Mouse (Mus musculus): ENCODE results near the gene Gm10277. TPM values are rescaled to one million over a fixed set of nuclear protein-coding genes. Genes with fewer than 3 reads are reported as not detected.
A peak's percentile ranks its signal among the peaks of the same experiment; 100 is the strongest.

The Gm10277 gene
- polyA plus RNA-seq, 1 experiment from 2014 or later: 0.92 TPM

DNA sequence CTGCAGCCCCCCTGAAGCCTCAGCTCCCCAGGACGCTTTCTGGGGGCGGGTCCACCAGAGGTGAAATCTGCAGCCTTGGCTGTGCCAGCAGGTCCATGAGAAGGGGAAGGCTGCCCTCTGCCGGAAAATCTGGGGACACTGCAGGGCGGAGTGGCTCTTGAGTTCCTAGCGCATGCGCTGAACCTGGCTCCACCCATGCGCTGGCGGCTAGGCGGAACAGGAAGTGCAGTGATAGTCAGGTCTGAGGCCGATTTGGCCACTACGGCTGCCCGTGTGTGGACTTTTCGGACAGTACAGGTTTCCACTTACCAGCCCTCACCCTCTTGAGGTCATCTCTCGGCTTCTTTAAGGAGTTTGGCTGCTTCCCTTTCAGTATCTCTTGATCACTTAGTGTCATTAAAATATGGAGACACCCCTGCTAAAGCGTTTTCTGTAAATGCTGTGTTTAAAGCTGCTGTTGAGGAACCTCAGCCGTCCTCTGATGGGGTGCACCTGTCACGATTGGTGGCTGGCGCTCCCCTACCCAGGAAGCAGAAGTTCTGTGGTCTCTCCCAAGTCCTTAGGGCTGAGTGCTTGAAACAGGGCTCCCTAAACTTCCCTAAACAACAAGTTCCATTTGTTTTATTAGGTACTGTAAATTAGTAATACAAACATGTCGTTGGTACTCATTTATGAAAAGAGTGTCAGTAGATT is 5.8 kb upstream of the Gm10277 start:
- H3K27ac ChIP-seq: peak overlapping the region; percentile 80
- no peaks in the 10 kb centered on the region for H3K9me3 ChIP-seq
- no peaks in the 10 kb centered on the region for H3K36me3 ChIP-seq (replicated peaks)
- H3K4me3 ChIP-seq: peak overlapping the region; percentile 55
- 7% methylated on average over 19 of the region's 19 CpGs for WGBS
- H3K27me3 ChIP-seq (ENCODE audit: poor library complexity, severe bottlenecking): no peaks in the 10 kb centered on the region
- H3K4me1 ChIP-seq: peaks cover 40% of the 10 kb centered on the region
- peak; percentile 96 for DNase-seq (ENCODE audit: extremely low spot score, low spot score)

DNA sequence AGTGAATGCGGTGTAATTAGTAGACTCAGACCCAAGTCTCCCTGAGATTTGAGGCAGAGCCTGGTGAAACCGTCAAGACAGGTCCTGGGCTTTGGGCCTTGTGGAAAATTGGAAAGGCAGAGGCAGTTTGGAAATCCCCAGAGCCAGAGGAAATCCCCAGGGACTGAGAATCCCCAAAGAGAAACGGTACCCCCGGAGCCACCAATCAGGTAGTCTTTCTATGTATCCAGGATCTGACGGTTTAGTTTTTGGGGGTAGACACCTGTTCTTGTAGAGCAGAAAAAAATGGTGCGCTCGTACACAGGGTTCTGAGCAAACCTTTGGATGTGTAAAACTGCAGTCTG is 5.0 kb upstream of the Gm10277 start:
- no peak for DNase-seq (ENCODE audit: extremely low spot score, low spot score)

DNA sequence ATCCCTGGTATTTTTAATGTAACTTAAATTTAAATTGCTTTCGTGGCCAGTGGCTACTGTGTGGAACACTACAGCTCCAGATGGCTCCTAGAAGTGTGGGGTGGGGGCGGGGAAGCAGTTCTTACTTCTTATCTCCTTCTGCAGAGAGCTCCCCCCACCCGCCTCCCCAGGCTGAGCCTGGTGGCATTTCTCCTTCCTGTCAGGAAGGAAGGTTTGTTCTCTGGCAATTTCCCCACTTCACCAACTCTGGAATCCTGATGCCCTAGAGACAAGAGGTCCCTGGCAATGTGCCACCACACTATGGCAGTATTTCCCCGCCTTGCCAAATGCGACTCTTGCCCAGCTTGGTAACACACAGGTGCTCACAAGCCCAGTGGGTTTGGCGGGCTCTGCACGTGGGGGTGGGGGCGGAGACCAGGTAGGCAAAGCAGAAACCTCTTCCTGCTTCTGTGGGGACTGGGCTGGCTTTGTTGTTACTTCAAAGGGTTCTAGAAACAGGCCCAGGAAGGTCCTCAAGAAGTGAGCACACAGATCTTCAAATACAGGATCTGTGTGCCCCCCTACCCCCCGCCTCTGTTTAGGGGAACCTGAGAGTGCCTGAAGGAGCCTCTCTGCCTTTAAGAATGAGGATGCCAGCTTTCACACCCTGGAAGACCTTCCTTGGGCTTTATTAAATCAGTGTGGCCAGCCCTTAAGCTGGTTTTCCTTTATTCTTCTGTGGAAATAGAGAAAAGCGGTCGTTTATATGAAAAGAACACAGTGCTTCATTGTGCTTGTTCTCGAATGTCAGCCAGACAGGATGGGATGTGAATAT is 4.4 kb upstream of the Gm10277 start:
- Histone ChIP-seq H3K27ac (peak overlapping the region; percentile 80), H3K4me1 (peaks cover 40% of the 10 kb centered on the region), H3K27me3 (ENCODE audit: poor library complexity, severe bottlenecking) (no peaks in the 10 kb centered on the region), H3K36me3 (replicated peaks) (no peaks in the 10 kb centered on the region), H3K4me3 (no peak overlapping the region), H3K9me3 (no peaks in the 10 kb centered on the region)
- no peak for DNase-seq (ENCODE audit: extremely low spot score, low spot score)
- WGBS: 59% methylated on average over 12 of the region's 12 CpGs

More for the DNA sequence above, 5.0 kb upstream of the Gm10277 start:
- 74% methylated on average over 7 of the region's 7 CpGs for WGBS
- Histone ChIP-seq H3K9me3 (no peaks in the 10 kb centered on the region), H3K4me1 (peaks cover 40% of the 10 kb centered on the region), H3K27me3 (ENCODE audit: poor library complexity, severe bottlenecking) (no peaks in the 10 kb centered on the region), H3K4me3 (peak overlapping the region; percentile 55; the same call in 1 of the 2 replicates), H3K36me3 (replicated peaks) (no peaks in the 10 kb centered on the region), H3K27ac (peak overlapping the region; percentile 80)

DNA sequence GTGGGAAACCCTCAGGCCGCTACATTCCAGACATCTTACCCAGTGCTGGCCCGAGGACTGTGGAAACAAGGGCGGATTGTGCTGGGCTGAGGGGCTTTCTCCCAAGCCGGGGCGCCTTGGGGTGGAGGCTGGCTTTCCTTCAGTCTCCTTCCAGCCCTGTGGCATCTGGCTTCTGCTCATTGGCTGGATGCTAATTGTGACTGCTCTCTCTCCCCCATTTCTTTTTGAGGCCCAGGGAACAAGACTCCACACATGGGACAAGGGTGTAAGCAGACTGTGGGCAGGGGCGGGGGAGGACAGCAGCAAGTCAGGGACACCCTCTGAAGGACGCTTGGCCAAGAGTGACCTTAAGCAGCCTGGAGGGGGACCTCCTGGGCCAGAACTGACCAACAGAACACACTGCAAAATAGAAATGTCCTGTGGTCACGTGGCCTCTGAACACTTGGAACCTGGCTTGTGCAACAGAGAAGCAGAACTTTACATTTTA is 3.7 kb upstream of the Gm10277 start:
- no peaks in the 10 kb centered on the region for H3K9me3 ChIP-seq
- no peak overlapping the region for H3K4me3 ChIP-seq

DNA sequence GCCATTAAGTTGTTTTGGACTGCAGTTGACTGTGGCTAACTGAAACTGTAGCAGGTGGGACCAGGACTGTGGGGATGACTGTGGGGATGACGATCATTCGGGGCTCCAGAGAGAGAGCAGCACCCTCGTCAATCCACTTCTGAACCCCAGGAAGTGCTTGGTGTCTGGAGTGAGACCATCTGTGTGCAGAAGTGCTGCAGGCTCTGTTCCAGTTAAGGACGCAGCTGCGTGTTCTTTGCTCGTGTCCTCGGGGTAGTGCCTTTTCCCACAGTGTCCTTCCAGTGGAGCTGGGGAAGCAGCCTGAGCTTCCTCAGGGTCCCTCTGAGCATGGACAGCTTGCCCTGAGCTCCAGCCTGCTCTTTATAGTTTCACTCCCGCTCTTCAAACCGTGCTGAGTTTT is 2.7 kb upstream of the Gm10277 start:
- Histone ChIP-seq H3K9me3 (no peaks in the 10 kb centered on the region), H3K27me3 (ENCODE audit: poor library complexity, severe bottlenecking) (no peaks in the 10 kb centered on the region), H3K36me3 (replicated peaks) (no peaks in the 10 kb centered on the region; the same call in 1 of the 2 replicates), H3K4me1 (peaks cover 54% of the 10 kb centered on the region), H3K4me3 (no peak overlapping the region), H3K27ac (peak overlapping the region; percentile 80)
- DNase-seq (ENCODE audit: extremely low spot score, low spot score): no peak
- 57% methylated on average over 9 of the region's 9 CpGs for WGBS

More for the DNA sequence above, 3.7 kb upstream of the Gm10277 start:
- H3K36me3 ChIP-seq (replicated peaks): no peaks in the 10 kb centered on the region
- WGBS: 40% methylated on average over 8 of the region's 8 CpGs
- no peaks in the 10 kb centered on the region for H3K27me3 ChIP-seq (ENCODE audit: poor library complexity, severe bottlenecking)
- peaks cover 44% of the 10 kb centered on the region for H3K4me1 ChIP-seq
- H3K27ac ChIP-seq: peak overlapping the region; percentile 80
- no peak for DNase-seq (ENCODE audit: extremely low spot score, low spot score)

DNA sequence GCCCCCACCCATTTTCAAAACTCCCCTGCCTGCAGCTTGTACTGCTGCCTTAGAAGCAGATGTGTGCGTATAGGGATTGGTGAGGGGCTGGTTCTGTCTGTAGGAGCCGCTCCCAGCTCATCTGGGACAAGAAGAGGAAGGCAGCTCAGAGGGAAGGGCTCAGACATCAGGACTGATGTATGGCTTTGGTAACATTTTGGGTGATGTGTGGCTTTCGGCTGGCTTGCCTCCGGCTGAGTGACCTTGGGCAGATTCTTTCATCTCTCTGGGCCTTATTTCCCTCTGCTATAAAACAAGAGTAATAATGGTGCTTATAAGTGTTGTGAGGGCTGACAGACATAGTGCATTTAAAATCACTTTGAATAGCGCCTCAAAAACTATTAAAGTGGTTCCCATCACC is 2.0 kb upstream of the Gm10277 start:
- no peak for DNase-seq (ENCODE audit: extremely low spot score, low spot score)
- 92% methylated on average over 5 of the region's 5 CpGs for WGBS
- Histone ChIP-seq H3K4me1 (peaks cover 61% of the 10 kb centered on the region), H3K4me3 (no peak overlapping the region), H3K27ac (no peak overlapping the region), H3K9me3 (no peaks in the 10 kb centered on the region), H3K27me3 (ENCODE audit: poor library complexity, severe bottlenecking) (no peaks in the 10 kb centered on the region), H3K36me3 (replicated peaks) (no peaks in the 10 kb centered on the region; the same call in 1 of the 2 replicates)

DNA sequence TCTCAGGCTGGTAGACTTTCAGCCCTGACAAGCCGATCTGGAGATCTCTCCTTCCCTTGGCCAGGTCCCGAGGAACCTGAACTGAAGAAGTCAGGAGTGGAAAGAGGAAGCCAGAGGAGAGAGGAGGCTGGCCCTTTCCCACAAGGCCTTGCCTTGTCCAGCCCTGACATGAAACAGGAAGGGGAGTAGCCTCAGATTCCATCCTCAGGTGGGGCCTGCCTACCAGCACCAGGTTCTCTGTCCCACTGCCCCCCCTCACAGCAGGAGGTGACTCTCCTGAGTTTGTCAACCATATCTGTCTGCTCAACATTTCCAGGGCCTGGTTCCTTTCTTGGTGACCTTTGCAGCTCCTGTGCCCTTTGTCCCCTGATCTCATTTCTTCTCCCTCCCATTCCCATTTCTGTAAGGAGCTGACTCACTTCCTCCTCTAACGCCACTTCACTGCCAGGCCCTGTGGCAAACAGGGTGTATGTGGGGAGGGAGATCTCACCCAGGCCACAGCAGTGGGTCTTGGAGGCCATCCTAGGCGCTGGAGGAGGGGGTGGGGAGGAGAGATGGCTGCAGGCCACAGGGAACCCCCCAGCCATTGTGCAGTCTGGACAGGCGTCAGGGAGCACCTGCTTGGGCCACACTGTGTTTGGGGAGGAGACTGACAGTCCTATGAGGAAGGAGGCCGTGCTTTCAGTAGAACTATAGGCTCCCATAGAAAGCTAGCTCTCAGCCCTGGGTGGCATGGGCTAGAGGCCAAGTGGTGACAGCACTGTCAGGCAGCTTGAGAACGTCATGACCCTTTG is 1.6 kb downstream of the Gm10277 start:
- H3K4me1 ChIP-seq: peaks cover 47% of the 10 kb centered on the region
- no peak overlapping the region for H3K4me3 ChIP-seq
- H3K27ac ChIP-seq: peak overlapping the region; percentile 75
- 72% methylated on average over 7 of the region's 7 CpGs for WGBS
- no peak for DNase-seq (ENCODE audit: extremely low spot score, low spot score)
- H3K36me3 ChIP-seq (replicated peaks): peaks cover 4% of the 10 kb centered on the region; the same call in 1 of the 2 replicates
- H3K9me3 ChIP-seq: no peaks in the 10 kb centered on the region
- H3K27me3 ChIP-seq (ENCODE audit: poor library complexity, severe bottlenecking): no peaks in the 10 kb centered on the region

DNA sequence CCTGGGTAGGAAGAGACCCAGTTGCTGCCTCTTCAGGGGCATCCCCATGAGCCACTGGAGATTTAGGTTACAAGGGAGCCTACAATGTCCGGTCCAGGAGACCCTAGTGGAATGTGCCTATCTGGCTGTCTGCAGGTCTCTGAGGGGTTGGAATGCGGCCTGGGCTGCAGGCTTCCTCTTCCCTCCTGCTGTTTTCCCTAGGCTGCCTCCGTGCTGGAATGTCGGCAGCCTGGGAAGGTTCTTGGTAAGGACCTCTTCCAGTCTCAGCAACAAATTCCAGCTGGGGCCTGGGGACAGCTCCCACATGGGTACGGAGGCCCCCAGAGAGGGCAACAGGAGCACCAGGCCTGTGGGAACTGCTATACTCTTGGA is 2.2 kb downstream of the Gm10277 start:
- Histone ChIP-seq H3K36me3 (replicated peaks) (peaks cover 9% of the 10 kb centered on the region), H3K4me1 (peaks cover 41% of the 10 kb centered on the region), H3K27me3 (ENCODE audit: poor library complexity, severe bottlenecking) (no peaks in the 10 kb centered on the region), H3K9me3 (no peaks in the 10 kb centered on the region), H3K27ac (peak overlapping the region; percentile 75), H3K4me3 (no peak overlapping the region)
- 21% methylated on average over 5 of the region's 5 CpGs for WGBS
- DNase-seq (ENCODE audit: extremely low spot score, low spot score): no peak

DNA sequence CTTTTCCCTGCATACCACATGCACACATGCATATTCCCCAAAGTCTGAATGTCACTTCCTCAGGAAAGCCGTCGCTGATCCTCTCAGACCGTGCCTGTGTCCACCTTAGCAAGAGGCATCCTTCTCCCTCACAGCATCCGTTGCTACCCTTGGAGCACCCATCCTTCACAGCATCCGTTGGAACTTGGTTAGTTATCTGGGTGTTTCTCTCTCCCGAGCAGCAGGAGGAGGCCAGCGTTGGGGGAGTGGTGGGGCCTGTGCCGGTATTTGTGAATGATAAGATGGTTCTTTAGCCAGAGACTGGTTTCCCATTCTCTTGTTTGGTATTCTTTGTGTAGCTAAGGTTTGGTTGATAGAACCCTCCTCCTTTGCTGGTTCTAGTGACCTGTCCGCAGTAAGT is 2.7 kb downstream of the Gm10277 start:
- Histone ChIP-seq H3K27me3 (ENCODE audit: poor library complexity, severe bottlenecking) (no peaks in the 10 kb centered on the region), H3K4me1 (peaks cover 37% of the 10 kb centered on the region), H3K27ac (peak overlapping the region; percentile 75), H3K9me3 (no peaks in the 10 kb centered on the region), H3K4me3 (no peak overlapping the region), H3K36me3 (replicated peaks) (peaks cover 9% of the 10 kb centered on the region)
- WGBS: 82% methylated on average over 9 of the region's 9 CpGs
- no peak for DNase-seq (ENCODE audit: extremely low spot score, low spot score)

DNA sequence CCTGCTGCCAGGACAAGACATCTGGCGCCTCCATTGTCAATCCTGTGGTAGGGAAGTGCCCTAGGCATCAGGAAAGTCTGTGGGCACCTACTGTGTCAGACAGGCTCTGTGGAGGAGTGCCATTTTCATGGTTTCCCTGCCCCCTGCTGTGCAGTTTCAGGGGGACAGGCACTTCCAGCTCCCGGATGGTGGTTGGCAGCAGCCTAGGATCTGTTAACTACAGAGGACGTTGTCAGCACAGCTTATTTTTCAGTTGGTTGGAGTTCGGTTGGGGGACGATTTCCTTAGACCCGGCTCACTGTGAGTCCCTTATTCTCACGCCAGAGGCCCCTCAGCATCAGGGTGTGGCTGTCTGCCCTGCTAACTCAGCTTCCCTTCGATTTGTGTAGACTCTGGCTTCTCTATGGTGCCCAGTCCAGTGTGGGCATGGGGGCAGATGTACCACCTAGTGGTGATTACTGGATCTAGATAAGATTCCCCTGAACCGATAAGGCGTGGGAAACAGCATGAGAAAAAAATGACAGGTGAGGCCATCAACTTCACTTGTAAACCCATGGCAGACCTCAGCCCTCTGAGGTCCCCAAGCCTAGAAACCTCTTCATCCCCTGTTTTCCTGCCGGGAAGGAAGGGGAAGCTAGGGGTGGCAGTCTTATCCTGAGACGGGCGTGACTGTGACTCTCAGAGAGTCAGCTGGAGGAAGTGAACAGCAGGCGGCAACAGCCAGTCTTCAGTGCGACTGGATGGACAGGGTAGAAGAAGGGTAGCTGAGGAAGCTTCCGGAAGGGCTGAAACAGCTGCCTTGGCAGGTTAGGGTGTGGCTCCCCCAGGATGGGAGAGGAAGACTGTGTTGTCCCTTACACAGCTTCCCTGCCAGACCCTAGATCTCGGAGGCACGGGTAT is 3.5 kb downstream of the Gm10277 start:
- no peaks in the 10 kb centered on the region for H3K9me3 ChIP-seq
- H3K4me3 ChIP-seq: no peak overlapping the region
- H3K4me1 ChIP-seq: peaks cover 37% of the 10 kb centered on the region
- peaks cover 12% of the 10 kb centered on the region for H3K36me3 ChIP-seq (replicated peaks)
- no peak for DNase-seq (ENCODE audit: extremely low spot score, low spot score)
- no peaks in the 10 kb centered on the region for H3K27me3 ChIP-seq (ENCODE audit: poor library complexity, severe bottlenecking)
- H3K27ac ChIP-seq: peak overlapping the region; percentile 51; the same call in 1 of the 2 replicates
- WGBS: 61% methylated on average over 18 of the region's 18 CpGs

DNA sequence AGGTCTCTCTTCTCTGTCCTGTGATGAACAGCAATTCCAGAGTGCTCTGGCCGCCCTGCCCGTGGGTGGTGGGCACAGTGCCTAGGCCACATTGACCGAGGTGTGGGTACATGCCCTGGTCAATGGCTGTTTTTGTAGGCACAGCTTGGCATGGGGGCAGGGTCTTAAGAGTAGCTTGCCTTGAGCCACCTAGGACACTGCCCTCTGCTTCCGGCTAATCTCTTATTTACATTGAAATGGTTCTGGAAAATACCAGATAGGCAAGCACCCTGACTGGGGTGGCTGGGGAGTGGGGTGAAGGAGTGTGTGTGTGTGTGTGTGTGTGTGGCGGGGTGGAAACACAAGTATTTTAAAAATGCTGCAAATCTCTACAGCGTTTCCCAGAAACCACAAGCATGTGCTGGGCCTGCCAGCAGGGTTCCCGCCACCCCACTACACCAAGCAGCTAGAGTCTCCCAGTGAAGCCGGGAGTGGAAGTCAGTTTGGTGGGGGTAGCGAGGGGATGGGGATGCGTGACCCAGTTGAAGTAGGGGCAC is 4.3 kb downstream of the Gm10277 start:
- 65% methylated on average over 10 of the region's 10 CpGs for WGBS
- Histone ChIP-seq H3K27me3 (ENCODE audit: poor library complexity, severe bottlenecking) (no peaks in the 10 kb centered on the region), H3K9me3 (no peaks in the 10 kb centered on the region), H3K27ac (peak overlapping the region; percentile 51; the same call in 1 of the 2 replicates), H3K36me3 (replicated peaks) (peaks cover 16% of the 10 kb centered on the region), H3K4me1 (peaks cover 37% of the 10 kb centered on the region), H3K4me3 (no peak overlapping the region)
- DNase-seq (ENCODE audit: extremely low spot score, low spot score): no peak

All from forebrain, embryonic 10.5 days (tissue).